Comparison of ENCODE assay signal across 17 mouse cellular contexts in the genomic region with DNA sequence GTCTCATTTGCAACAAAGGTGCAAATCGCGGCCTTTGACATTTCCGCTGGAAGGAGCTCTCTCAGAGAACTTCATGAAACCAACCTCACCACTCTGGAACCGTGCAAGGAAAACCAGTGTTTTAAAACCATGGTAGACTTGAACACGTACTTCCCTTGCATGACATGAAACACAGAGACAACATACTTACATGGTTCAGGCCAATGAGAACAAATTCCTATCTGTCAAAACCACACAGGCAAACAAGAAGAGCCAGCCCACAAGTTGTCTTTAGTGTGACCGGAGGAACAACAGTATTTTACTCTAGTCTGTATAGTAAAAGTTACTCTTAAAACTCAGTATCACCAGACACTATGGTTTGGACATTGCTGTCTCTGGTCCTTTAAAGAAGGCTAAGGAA.
DNase-seq lines count a peak whose midpoint lies in the region; ATAC-seq and TF ChIP-seq lines count a peak whose summit lies in the region.
"Had no signal": no experiment of that assay in that cellular context is flagged by ENCODE, and none has a peak within 500 bp of the region (broad histone marks: within the 10 kb centered on the region; RNA-seq: fewer than 3 reads in every experiment).

No protein-coding gene starts in this region.

- no peak for TF ChIP-seq POLR2A in small intestine, adult 2 months (IDR thresholded peaks at IDR 0.05; ENCODE audit: low read depth, low read length)

- H3K36me3 ChIP-seq in small intestine, adult 2 months (ENCODE audit: control insufficient read depth, insufficient read depth, low read length) = no peaks in the 10 kb centered on the region
- H3K36me3 ChIP-seq: G1E; heart, embryonic 13.5 days; hindbrain, embryonic 13.5 days; limb, embryonic 10.5 days; midbrain, embryonic 13.5 days; neural tube, embryonic 12.5 days had no signal

- ATAC-seq in CD4-positive, CD25-positive, alpha-beta regulatory T cell, adult 4 months = no peak
- ATAC-seq: inflammation-experienced regulatory T-cells, adult 6 months; Patski had no signal

- H3K4me1 ChIP-seq in small intestine, adult 2 months (ENCODE audit: control insufficient read depth, insufficient read depth, insufficient read length, low read length) = peaks cover 14% of the 10 kb centered on the region; the same call in 1 of the 2 replicates

- no peak for TF ChIP-seq CTCF in small intestine, adult 2 months (IDR thresholded peaks at IDR 0.05; ENCODE audit: extremely low read depth, insufficient read length, insufficient replicate concordance, low read depth, low read length)

- H3K27me3 ChIP-seq in small intestine, adult 2 months (ENCODE audit: control insufficient read depth, insufficient read depth, low read length) = no peaks in the 10 kb centered on the region
- H3K27me3 ChIP-seq: heart, embryonic 13.5 days; hindbrain, embryonic 13.5 days; midbrain, embryonic 13.5 days; neural tube, embryonic 12.5 days; Patski had no signal

- WGBS in small intestine, adult 2 months = 80% methylated on average over 6 of the region's 6 CpGs

- H3K4me3 ChIP-seq in small intestine, adult 2 months (ENCODE audit: low read depth, low read length) = no peak overlapping the region
- H3K4me3 ChIP-seq: heart, embryonic 13.5 days; hindbrain, embryonic 13.5 days; layer of hippocampus, adult 2 months; limb, embryonic 10.5 days; midbrain, embryonic 13.5 days; neural tube, embryonic 12.5 days had no signal

- DNase-seq in CD4-positive, CD25-positive, alpha-beta regulatory T cell, adult 2 months (ENCODE audit: low read depth, low spot score) = peak; percentile 31
- peak; percentile 23 for DNase-seq in thymus, postnatal 14 days
- DNase-seq in thymus, postnatal 36 days = no peak
- no peak for DNase-seq in adrenal gland, adult 18-20 months (ENCODE audit: low spot score in 2 of 2)
- DNase-seq in heart, adult 9 months (ENCODE audit: low spot score in 2 of 2) = no peak
- DNase-seq: adrenal gland, adult 8-10 months had no signal

- H3K27ac ChIP-seq in small intestine, adult 2 months (ENCODE audit: insufficient read depth, low read depth, low read length) = peak overlapping the region; percentile 30; the same call in 1 of the 2 replicates
- H3K27ac ChIP-seq: hindbrain, embryonic 13.5 days; layer of hippocampus, adult 2 months; neural tube, embryonic 12.5 days had no signal

Comparison
In these comparisons a context has a peak if more than half of its experiments do, and no peak if none do; other contexts are left out.
1. DNase-seq: peak in CD4-positive, CD25-positive, alpha-beta regulatory T cell, adult 2 months (single experiment) and thymus, postnatal 14 days (single experiment); none in thymus, postnatal 36 days (0 of 2), adrenal gland, adult 18-20 months (0 of 2) and heart, adult 9 months (0 of 2).